Mouse (Mus musculus) heart, embryonic 11.5 days (tissue): ENCODE results near the gene Car12. TPM values are rescaled to one million over a fixed set of nuclear protein-coding genes. Genes with fewer than 3 reads are reported as not detected.

Source experiments
- ATAC-seq: fragments of 200-750 bp; cut with Nextera tagmentation; replicated peaks from 2 replicates; pipeline ENCODE4 v1.8.0; 2017; ENCODE audit warnings: moderate library complexity; ENCODE audit not compliant: insufficient number of reproducible peaks, low FRiP score, low TSS enrichment
- H3K27ac ChIP-seq: fragments of 300-500 bp; sonication (generic); 2 replicates; pipeline ENCODE4 v1.5.1; 2014; ENCODE audit warnings: mild to moderate bottlenecking, low read depth, low read length
- H3K27me3 ChIP-seq: fragments of 300-500 bp; sonication (generic); 2 replicates; pipeline ENCODE4 v1.6.1; 2014; ENCODE audit warnings: mild to moderate bottlenecking, low read length, mixed read lengths; ENCODE audit not compliant: control insufficient read depth, insufficient read depth
- H3K36me3 ChIP-seq: fragments of 300-500 bp; sonication (generic); 2 replicates; pipeline ENCODE4 v1.6.1; 2014; ENCODE audit warnings: mild to moderate bottlenecking, low read length, moderate library complexity, mixed read lengths; ENCODE audit not compliant: control insufficient read depth, insufficient read depth
- H3K4me1 ChIP-seq: fragments of 300-500 bp; sonication (generic); 2 replicates; pipeline ENCODE4 v1.6.1; 2014; ENCODE audit warnings: low read length; ENCODE audit not compliant: control insufficient read depth, insufficient read depth
- H3K4me2 ChIP-seq: fragments of 300-500 bp; sonication (generic); 2 replicates; pipeline ENCODE4 v1.6.1; 2014; ENCODE audit warnings: mild to moderate bottlenecking, moderate library complexity
- H3K4me3 ChIP-seq: fragments of 300-500 bp; sonication (generic); 2 replicates; pipeline ENCODE4 v1.5.1; 2014; ENCODE audit warnings: low read depth, low read length
- H3K9ac ChIP-seq: fragments of 300-500 bp; sonication (generic); 2 replicates; pipeline ENCODE4 v1.6.1; 2014; ENCODE audit warnings: mild to moderate bottlenecking, low read depth, low read length, moderate library complexity
- H3K9me3 ChIP-seq: fragments of 300-500 bp; sonication (generic); replicated peaks from 2 replicates; pipeline ENCODE4 v1.6.1; 2016; ENCODE audit warnings: low read length; ENCODE audit not compliant: control insufficient read depth
- WGBS: fragments of 180-500 bp; shearing (Covaris S2); extraction: QIAGEN DNeasy Blood & Tissue Kit; methylation state at CpG from one replicate; pipeline ENCODE4 v1.1.7; 2014; ENCODE audit not compliant: insufficient replicate concordance; 5-methylcytosine and 5-hydroxymethylcytosine counted together
- polyA plus RNA-seq: library from polyadenylated mRNA; unstranded; fragments of >200 nt; fragmentation: Nextera tagmentation; extraction: Ambion mirVana; gene quantifications from 2 replicates; pipeline ENCODE4 v1.2.1, GENCODE M21; 2014

Car12 gene
- polyA plus RNA-seq, 1 experiment from 2014 or later = 0.30 TPM

GRCm38 (mm10) chr9:66720686-66721450 is 7.4 kb downstream of the Car12 start:
- H3K4me3 ChIP-seq = no peak overlapping the region
- no peak for ATAC-seq
- no peak overlapping the region for H3K4me2 ChIP-seq
- no peak overlapping the region for H3K27ac ChIP-seq
- H3K9me3 ChIP-seq = no peaks in the 10 kb centered on the region
- no peaks in the 10 kb centered on the region for H3K36me3 ChIP-seq
- no peaks in the 10 kb centered on the region for H3K4me1 ChIP-seq
- H3K27me3 ChIP-seq = no peaks in the 10 kb centered on the region; the same call in 1 of the 2 replicates
- 82% methylated on average over 8 of the region's 8 CpGs for WGBS
- H3K9ac ChIP-seq = no peak overlapping the region

- Histone ChIP-seq H3K4me3 (no peak overlapping the region), H3K4me1 (no peaks in the 10 kb centered on the region), H3K9ac (no peak overlapping the region), H3K4me2 (no peak overlapping the region), H3K27ac (no peak overlapping the region), H3K36me3 (no peaks in the 10 kb centered on the region), H3K27me3 (no peaks in the 10 kb centered on the region), H3K9me3 (no peaks in the 10 kb centered on the region)
- 80% methylated on average over 5 of the region's 5 CpGs for WGBS
- ATAC-seq = no peak
Observed at GRCm38 (mm10) chr9:66722187-66722868, 8.8 kb downstream of the Car12 start.

GRCm38 (mm10) chr9:66722869-66723272 is 9.4 kb downstream of the Car12 start:
- WGBS = 76% methylated on average over 5 of the region's 5 CpGs
- H3K4me3 ChIP-seq = no peak overlapping the region
- no peaks in the 10 kb centered on the region for H3K36me3 ChIP-seq
- H3K9me3 ChIP-seq = no peaks in the 10 kb centered on the region
- H3K27me3 ChIP-seq = no peaks in the 10 kb centered on the region
- no peak overlapping the region for H3K27ac ChIP-seq
- no peak overlapping the region for H3K4me2 ChIP-seq
- H3K9ac ChIP-seq = no peak overlapping the region
- H3K4me1 ChIP-seq = no peaks in the 10 kb centered on the region
- no peak for ATAC-seq

- Histone ChIP-seq H3K36me3 (no peaks in the 10 kb centered on the region), H3K4me1 (no peaks in the 10 kb centered on the region), H3K4me3 (no peak overlapping the region), H3K9ac (no peak overlapping the region), H3K27me3 (no peaks in the 10 kb centered on the region), H3K9me3 (no peaks in the 10 kb centered on the region), H3K4me2 (no peak overlapping the region), H3K27ac (no peak overlapping the region)
- no peak for ATAC-seq
- 76% methylated on average over 3 of the region's 3 CpGs for WGBS
Observed at GRCm38 (mm10) chr9:66725591-66725990, 12.1 kb downstream of the Car12 start.

GRCm38 (mm10) chr9:66727333-66727732 is 13.8 kb downstream of the Car12 start:
- H3K4me3 ChIP-seq = no peak overlapping the region
- H3K4me1 ChIP-seq = no peaks in the 10 kb centered on the region
- no peak overlapping the region for H3K9ac ChIP-seq
- H3K27me3 ChIP-seq = no peaks in the 10 kb centered on the region
- H3K4me2 ChIP-seq = no peak overlapping the region
- no peak overlapping the region for H3K27ac ChIP-seq
- 57% methylated on average over 7 of the region's 7 CpGs for WGBS
- no peaks in the 10 kb centered on the region for H3K36me3 ChIP-seq
- no peaks in the 10 kb centered on the region for H3K9me3 ChIP-seq
- no peak for ATAC-seq

- no peak for ATAC-seq
- WGBS = 63% methylated on average over 3 of the region's 3 CpGs
- Histone ChIP-seq H3K4me2 (no peak overlapping the region), H3K36me3 (no peaks in the 10 kb centered on the region), H3K27me3 (no peaks in the 10 kb centered on the region), H3K9ac (no peak overlapping the region), H3K9me3 (no peaks in the 10 kb centered on the region), H3K27ac (no peak overlapping the region), H3K4me1 (0 out of 2 replicates have a peak, but pooled peaks cover 6% of the 10 kb centered on the region), H3K4me3 (no peak overlapping the region)
Observed at GRCm38 (mm10) chr9:66730556-66730955, 17.1 kb downstream of the Car12 start.

GRCm38 (mm10) chr9:66731284-66731683 is 17.8 kb downstream of the Car12 start:
- Histone ChIP-seq H3K27me3 (no peaks in the 10 kb centered on the region), H3K27ac (no peak overlapping the region), H3K9ac (no peak overlapping the region), H3K9me3 (no peaks in the 10 kb centered on the region), H3K4me2 (no peak overlapping the region), H3K4me1 (0 out of 2 replicates have a peak, but pooled peaks cover 6% of the 10 kb centered on the region), H3K4me3 (no peak overlapping the region), H3K36me3 (no peaks in the 10 kb centered on the region)
- 45% methylated on average over 7 of the region's 7 CpGs for WGBS
- no peak for ATAC-seq

GRCm38 (mm10) chr9:66732791-66733691 is 19.6 kb downstream of the Car12 start:
- H3K27ac ChIP-seq = no peak overlapping the region
- H3K36me3 ChIP-seq = no peaks in the 10 kb centered on the region
- H3K4me1 ChIP-seq = 0 out of 2 replicates have a peak, but pooled peaks cover 6% of the 10 kb centered on the region
- no peak overlapping the region for H3K4me3 ChIP-seq
- no peak for ATAC-seq
- no peak overlapping the region for H3K4me2 ChIP-seq
- no peak overlapping the region for H3K9ac ChIP-seq
- H3K27me3 ChIP-seq = no peaks in the 10 kb centered on the region
- 24% methylated on average over 15 of the region's 15 CpGs for WGBS
- no peaks in the 10 kb centered on the region for H3K9me3 ChIP-seq
